Mouse (Mus musculus) embryonic fibroblast, embryonic 13.5 days (primary cell): ENCODE measurements around the gene B020031M17Rik.
"Not testable (repeated sequence)": the region's sequence is repeated elsewhere in the genome, so short reads cannot be mapped to it uniquely, and the experiment has no call there.

Experiments used
- CTCF ChIP-seq: IDR thresholded peaks from 2 replicates; pipeline ENCODE4 v1.5.1; 2011; ENCODE audit warnings: mild to moderate bottlenecking, control low read depth, low read length, moderate library complexity, borderline replicate concordance; ENCODE audit not compliant: insufficient read depth
- POLR2A ChIP-seq: IDR thresholded peaks from 2 replicates; pipeline ENCODE4 v1.6.1; 2011; ENCODE audit warnings: low read depth, mild to moderate bottlenecking, control low read depth, low read length, moderate library complexity

GRCm38 (mm10) chr13:119965968-119966367 lies 15.4 kb upstream of the B020031M17Rik start:
- not testable (repeated sequence) for TF ChIP-seq POLR2A, CTCF
